Mouse (Mus musculus): ENCODE data around the gene Drap1. TPM values are rescaled to one million over a fixed set of nuclear protein-coding genes. Genes with fewer than 3 reads are reported as not detected.
A peak's percentile ranks its signal among the peaks of the same experiment; 100 is the strongest.

Gene Drap1
- polyA plus RNA-seq (2016; fragmentation: Nextera tagmentation; extraction: Ambion mirVana) = 224 and 246 TPM in 2 replicates

GRCm38 (mm10) chr19:5424782-5425741 lies at the start of gene Drap1, which contains the start of gene AI837181:
Gene Drap1, minus strand, starts transcription at chr19:5424979.
Gene AI837181, plus strand, starts transcription at chr19:5425144.
- peak; percentile 99 for DNase-seq (ENCODE audit: low spot score)
- no peaks in the 10 kb centered on the region for H3K9me3 ChIP-seq (replicated peaks)
- peak within 1 kb of the TSS; percentile 97 for H3K27ac ChIP-seq
- peak within 1 kb of the TSS; percentile 90 for H3K4me3 ChIP-seq
- H3K27me3 ChIP-seq (ENCODE audit: low read depth, poor library complexity, severe bottlenecking) = no peaks in the 10 kb centered on the region
- under 1% methylated on average over 86 of the region's 87 CpGs for WGBS
- peaks cover 39% of the 10 kb centered on the region for H3K4me1 ChIP-seq
- H3K36me3 ChIP-seq = peaks cover 64% of the 10 kb centered on the region

- WGBS = under 1% methylated on average over 22 of the region's 22 CpGs
- Histone ChIP-seq H3K9me3 (replicated peaks) (no peaks in the 10 kb centered on the region), H3K27ac (peak within 1 kb of the TSS; percentile 97), H3K4me1 (peaks cover 38% of the 10 kb centered on the region), H3K4me3 (peak within 1 kb of the TSS; percentile 83), H3K36me3 (peaks cover 33% of the 10 kb centered on the region), H3K27me3 (ENCODE audit: low read depth, poor library complexity, severe bottlenecking) (no peaks in the 10 kb centered on the region)
- DNase-seq (ENCODE audit: low spot score) = peak; percentile 76
Observed at GRCm38 (mm10) chr19:5473720-5474119, 48.9 kb upstream of the Drap1 start, which contains the start of gene Efemp2. Gene Efemp2, plus strand, starts transcription at chr19:5473954.

DNA sequence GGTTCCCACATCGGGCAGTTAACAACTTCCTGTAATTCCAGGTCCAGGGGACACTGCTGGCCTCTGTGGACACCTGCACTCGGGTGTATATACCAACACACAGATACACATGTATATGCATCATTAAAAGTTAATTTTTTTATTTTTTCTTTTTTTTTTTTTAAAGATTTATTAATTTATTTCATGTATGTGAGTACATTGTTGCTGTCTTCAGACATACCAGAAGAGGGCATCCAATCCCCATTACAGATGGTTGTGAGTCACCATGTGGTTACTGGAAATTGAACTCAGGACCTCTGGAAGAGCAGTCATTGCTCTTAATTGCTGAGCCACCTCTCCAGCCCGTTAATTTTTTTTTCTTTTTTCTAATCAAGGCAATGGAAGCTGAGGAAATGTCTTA lies 48.1 kb upstream of the Drap1 start:
- Histone ChIP-seq H3K9me3 (replicated peaks) (no peaks in the 10 kb centered on the region), H3K27me3 (ENCODE audit: low read depth, poor library complexity, severe bottlenecking) (no peaks in the 10 kb centered on the region), H3K4me3 (0 out of 2 replicates have a peak overlapping the region, but pooled peaks have one; percentile 83), H3K27ac (no peak overlapping the region), H3K36me3 (peaks cover 29% of the 10 kb centered on the region), H3K4me1 (peaks cover 38% of the 10 kb centered on the region)
- WGBS = 80% methylated on average over 3 of the region's 3 CpGs
- no peak for DNase-seq (ENCODE audit: low spot score)

GRCm38 (mm10) chr19:5471846-5472245 lies 47.1 kb upstream of the Drap1 start:
- H3K36me3 ChIP-seq = peaks cover 29% of the 10 kb centered on the region
- H3K4me1 ChIP-seq = peaks cover 35% of the 10 kb centered on the region
- no peaks in the 10 kb centered on the region for H3K9me3 ChIP-seq (replicated peaks)
- DNase-seq (ENCODE audit: low spot score) = no peak
- H3K27me3 ChIP-seq (ENCODE audit: low read depth, poor library complexity, severe bottlenecking) = no peaks in the 10 kb centered on the region
- H3K4me3 ChIP-seq = no peak overlapping the region
- H3K27ac ChIP-seq = no peak overlapping the region
- 64% methylated on average over 5 of the region's 5 CpGs for WGBS

DNA sequence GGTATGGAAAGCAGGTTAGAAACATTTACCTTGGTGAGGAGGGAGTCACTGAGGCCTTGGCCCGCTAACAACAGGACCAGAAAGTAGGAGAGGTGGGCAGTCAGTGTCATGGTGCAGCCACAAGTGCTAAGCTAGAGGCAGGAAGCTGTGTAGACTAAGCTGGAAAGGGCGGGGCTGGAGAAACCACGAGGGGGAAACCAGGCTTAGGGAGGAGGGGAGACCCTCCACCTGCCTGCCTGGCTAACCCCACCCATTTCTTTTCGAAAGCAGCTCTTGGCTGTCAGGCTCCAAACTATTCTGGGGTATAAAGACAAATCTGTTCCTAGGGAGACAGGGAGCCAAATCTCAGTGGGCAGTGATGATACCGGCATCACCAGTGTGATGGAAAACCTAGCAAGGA lies 43.6 kb upstream of the Drap1 start, which contains the start of gene Ctsw:
Gene Ctsw, minus strand, starts transcription at position 134 of the 400 bp plus-strand sequence.
- H3K27ac ChIP-seq = no peak within 1 kb of the TSS
- peaks cover 50% of the 10 kb centered on the region for H3K36me3 ChIP-seq
- no peak for DNase-seq (ENCODE audit: low spot score)
- 60% methylated on average over 5 of the region's 5 CpGs for whole genome bisulfite sequencing
- H3K9me3 ChIP-seq (replicated peaks) = no peaks in the 10 kb centered on the region
- no peaks in the 10 kb centered on the region for H3K27me3 ChIP-seq (ENCODE audit: low read depth, poor library complexity, severe bottlenecking)
- H3K4me1 ChIP-seq = peaks cover 13% of the 10 kb centered on the region
- no peak within 1 kb of the TSS for H3K4me3 ChIP-seq

GRCm38 (mm10) chr19:5466916-5467500 lies 42.2 kb upstream of the Drap1 start:
- DNase-seq (ENCODE audit: low spot score) = no peak
- H3K9me3 ChIP-seq (replicated peaks) = no peaks in the 10 kb centered on the region
- 95% methylated on average over 6 of the region's 6 CpGs for WGBS
- H3K4me1 ChIP-seq = peaks cover 9% of the 10 kb centered on the region
- no peak overlapping the region for H3K4me3 ChIP-seq
- H3K27ac ChIP-seq = no peak overlapping the region
- H3K27me3 ChIP-seq (ENCODE audit: low read depth, poor library complexity, severe bottlenecking) = no peaks in the 10 kb centered on the region
- H3K36me3 ChIP-seq = peaks cover 64% of the 10 kb centered on the region

- 94% methylated on average over 8 of the region's 8 CpGs for WGBS
- H3K4me3 ChIP-seq = no peak overlapping the region
- H3K27me3 ChIP-seq (ENCODE audit: low read depth, poor library complexity, severe bottlenecking) = no peaks in the 10 kb centered on the region
- H3K4me1 ChIP-seq = peaks cover 23% of the 10 kb centered on the region
- no peaks in the 10 kb centered on the region for H3K9me3 ChIP-seq (replicated peaks)
- H3K36me3 ChIP-seq = peaks cover 70% of the 10 kb centered on the region
- DNase-seq (ENCODE audit: low spot score) = no peak
- no peak overlapping the region for H3K27ac ChIP-seq
Observed at GRCm38 (mm10) chr19:5465037-5465436, 40.3 kb upstream of the Drap1 start.

DNA sequence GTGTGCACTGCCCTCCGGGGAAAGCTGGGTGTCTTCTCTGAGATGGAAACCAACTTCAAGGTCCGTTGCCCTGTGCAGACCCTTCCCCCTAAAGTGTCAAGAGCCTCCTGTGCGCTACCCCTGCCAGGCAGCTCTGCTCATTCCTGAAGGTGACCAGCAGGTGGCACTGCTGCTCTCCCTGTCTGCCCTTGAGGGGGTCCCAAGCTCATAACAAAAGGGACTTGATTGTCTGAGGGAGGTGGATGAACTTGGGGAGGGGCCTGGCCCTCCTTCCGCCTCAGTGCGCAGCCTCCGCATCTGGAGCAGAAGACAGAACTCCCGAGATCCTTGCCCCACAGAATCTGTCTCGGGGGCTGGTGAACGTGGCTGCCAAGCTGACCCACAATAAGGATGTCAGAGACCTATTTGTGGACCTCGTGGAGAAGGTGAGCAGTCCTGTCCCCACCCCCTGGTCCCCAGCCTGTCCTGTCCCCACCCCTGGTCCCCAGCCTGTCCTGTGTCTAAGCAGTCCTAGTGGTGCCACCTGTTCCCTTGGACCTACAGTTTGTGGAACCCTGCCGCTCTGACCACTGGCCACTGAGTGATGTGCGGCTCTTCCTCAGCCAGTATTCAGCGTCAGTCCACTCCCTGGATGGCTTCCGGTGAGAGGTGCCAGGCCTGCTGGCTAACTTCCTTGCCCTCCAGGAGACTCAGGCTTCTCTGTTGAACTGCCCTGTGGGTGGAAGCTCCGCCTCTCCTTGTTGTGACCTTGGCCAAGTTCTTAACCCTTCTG lies 39.2 kb upstream of the Drap1 start:
- H3K27me3 ChIP-seq (ENCODE audit: low read depth, poor library complexity, severe bottlenecking) = peaks cover 5% of the 10 kb centered on the region
- H3K4me3 ChIP-seq = peak overlapping the region; percentile 35
- peaks cover 25% of the 10 kb centered on the region for H3K4me1 ChIP-seq
- 64% methylated on average over 15 of the region's 15 CpGs for WGBS
- peak overlapping the region; percentile 87 for H3K27ac ChIP-seq
- H3K36me3 ChIP-seq = peaks cover 70% of the 10 kb centered on the region
- no peaks in the 10 kb centered on the region for H3K9me3 ChIP-seq (replicated peaks)
- DNase-seq (ENCODE audit: low spot score) = peak; percentile 84

- peak overlapping the region; percentile 35; the same call in 1 of the 2 replicates for H3K4me3 ChIP-seq
- H3K36me3 ChIP-seq = peaks cover 68% of the 10 kb centered on the region
- WGBS = 89% methylated on average over 9 of the region's 9 CpGs
Observed at GRCm38 (mm10) chr19:5463212-5463611, 38.4 kb upstream of the Drap1 start.

DNA sequence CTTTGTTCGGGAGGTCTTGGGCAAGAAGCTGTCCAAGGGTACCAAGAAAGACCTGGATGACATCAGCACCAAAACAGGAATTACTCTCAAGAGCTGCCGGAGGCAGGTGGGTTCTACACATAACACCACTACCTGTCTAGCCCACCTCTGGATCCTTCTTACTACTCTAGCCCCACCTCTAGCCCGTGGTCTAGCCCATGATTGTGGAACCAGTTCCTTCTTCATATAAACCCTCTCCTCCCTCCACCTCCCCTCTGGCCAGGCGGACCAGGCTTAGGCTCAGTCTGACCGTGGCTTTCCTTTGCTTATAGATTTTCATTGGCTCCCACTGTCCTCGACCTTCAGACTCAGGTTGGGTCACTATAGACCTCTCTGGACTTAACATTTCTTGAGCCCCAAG lies 36.6 kb upstream of the Drap1 start:
- no peaks in the 10 kb centered on the region for H3K9me3 ChIP-seq (replicated peaks)
- peak overlapping the region; percentile 85 for H3K4me3 ChIP-seq
- no peak for DNase-seq (ENCODE audit: low spot score)
- H3K27me3 ChIP-seq (ENCODE audit: low read depth, poor library complexity, severe bottlenecking) = peaks cover 11% of the 10 kb centered on the region
- H3K36me3 ChIP-seq = peaks cover 50% of the 10 kb centered on the region
- H3K27ac ChIP-seq = no peak overlapping the region
- peaks cover 43% of the 10 kb centered on the region for H3K4me1 ChIP-seq
- WGBS = 91% methylated on average over 6 of the region's 6 CpGs

More at GRCm38 (mm10) chr19:5463212-5463611, 38.4 kb upstream of the Drap1 start:
- Histone ChIP-seq H3K27ac (no peak overlapping the region), H3K27me3 (ENCODE audit: low read depth, poor library complexity, severe bottlenecking) (peaks cover 11% of the 10 kb centered on the region), H3K4me1 (peaks cover 25% of the 10 kb centered on the region), H3K9me3 (replicated peaks) (no peaks in the 10 kb centered on the region)
- DNase-seq (ENCODE audit: low spot score) = no peak

- peaks cover 53% of the 10 kb centered on the region for H3K4me1 ChIP-seq
- peak within 1 kb of the TSS; percentile 89 for H3K27ac ChIP-seq
- H3K4me3 ChIP-seq = peak within 1 kb of the TSS; percentile 85
- DNase-seq (ENCODE audit: low spot score) = peak; percentile 97
- H3K9me3 ChIP-seq (replicated peaks) = no peaks in the 10 kb centered on the region
- under 1% methylated on average over 32 of the region's 32 CpGs for WGBS
- H3K36me3 ChIP-seq = peaks cover 44% of the 10 kb centered on the region
- peaks cover 11% of the 10 kb centered on the region for H3K27me3 ChIP-seq (ENCODE audit: low read depth, poor library complexity, severe bottlenecking)
Observed at GRCm38 (mm10) chr19:5460465-5460911, 35.7 kb upstream of the Drap1 start, which contains the start of gene Fibp. Gene Fibp, plus strand, starts transcription at chr19:5460615.

- DNase-seq (ENCODE audit: low spot score) = no peak
- H3K27me3 ChIP-seq (ENCODE audit: low read depth, poor library complexity, severe bottlenecking) = peaks cover 11% of the 10 kb centered on the region
- peaks cover 44% of the 10 kb centered on the region for H3K36me3 ChIP-seq
- H3K27ac ChIP-seq = peak overlapping the region; percentile 89
- H3K4me3 ChIP-seq = peak overlapping the region; percentile 85
- peaks cover 58% of the 10 kb centered on the region for H3K4me1 ChIP-seq
- H3K9me3 ChIP-seq (replicated peaks) = no peaks in the 10 kb centered on the region
- 27% methylated on average over 3 of the region's 3 CpGs for WGBS
Observed at GRCm38 (mm10) chr19:5459896-5460295, 35.1 kb upstream of the Drap1 start.

All from limb, embryonic 10.5 days (tissue).